Mouse (Mus musculus) heart, adult 2 months (tissue): ENCODE measurements around the gene Nrk.

Experiments
- CTCF ChIP-seq: fragments of 200-600 bp; IDR thresholded peaks from 2 replicates; pipeline ENCODE4 v1.8.1; 2022; ENCODE audit warnings: antibody characterized with exemption, mild to moderate bottlenecking, moderate library complexity
- EP300 ChIP-seq: fragments of 200-500 bp; IDR thresholded peaks from 2 replicates; pipeline ENCODE4 v1.6.1; 2011; ENCODE audit warnings: low read depth, low read length, control low read depth; ENCODE audit not compliant: insufficient read depth

GRCm38 (mm10) chrX:139016540-139016939 is 102.3 kb downstream of the Nrk start:
- TF ChIP-seq CTCF: peak; percentile 52
- no peak for TF ChIP-seq EP300
